Mouse (Mus musculus): ENCODE data around the gene Adat1.

- TF ChIP-seq CTCF (conservative IDR thresholded peaks at IDR 0.05; ENCODE audit: low read length), result no peak
- TF ChIP-seq POU5F1 (IDR thresholded peaks at IDR 0.05; ENCODE audit: borderline replicate concordance, low read length), result peak; percentile 37; the same call in 1 of the 2 replicates
- TF ChIP-seq NANOG (IDR thresholded peaks at IDR 0.05; ENCODE audit: borderline replicate concordance, low read length), result no peak
These were observed 48.6 kb downstream of the Adat1 start for GRCm38 (mm10) chr8:111943544-111943943.

Data from E14TG2a.4 (cell line).